Mouse (Mus musculus): ENCODE results near the gene B4galnt1.
A peak's percentile ranks its signal among the peaks of the same experiment; 100 is the strongest.

The B4galnt1 gene

DNA sequence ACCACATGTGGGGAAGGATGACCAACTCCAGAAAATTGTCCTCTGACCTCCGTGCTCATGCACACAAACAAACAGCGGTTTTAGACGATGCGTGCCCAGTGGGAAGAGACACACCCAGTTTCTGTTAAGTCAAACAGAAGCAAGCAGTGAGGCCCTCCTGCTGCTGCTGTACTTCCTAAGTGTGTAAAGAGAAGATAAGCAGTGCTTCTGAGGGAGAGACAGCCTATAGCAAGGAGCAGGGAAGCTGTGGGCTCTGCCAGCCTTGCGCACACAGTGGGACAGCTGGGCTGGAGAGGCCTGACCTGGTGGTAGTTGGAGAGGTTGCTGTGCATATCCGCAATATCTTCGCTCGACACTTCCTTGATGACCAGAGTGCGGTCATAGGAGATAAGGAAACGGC, 40.3 kb downstream of the B4galnt1 start:
- DNase-seq (ENCODE audit: extremely low read depth, low read depth, low spot score) = no peak

DNA sequence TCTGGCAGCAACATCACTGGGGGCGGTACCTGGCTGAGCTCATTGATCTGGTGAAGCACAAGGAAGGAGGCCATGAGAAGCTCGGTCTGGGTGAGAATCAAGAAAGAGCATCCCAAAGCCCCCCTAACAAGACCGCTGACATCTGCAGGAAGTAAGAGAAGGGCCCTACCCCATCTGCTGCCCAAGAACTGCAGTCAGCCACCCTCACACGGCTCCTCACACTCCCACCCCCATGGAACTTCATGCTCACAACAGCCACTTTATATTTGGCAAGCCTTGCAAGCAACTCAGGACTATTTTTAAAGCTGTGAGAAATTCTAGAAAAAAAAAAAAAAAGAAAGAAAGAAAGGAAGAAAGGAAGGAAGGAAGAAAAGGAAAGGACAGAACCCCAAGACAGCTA, 43.9 kb downstream of the B4galnt1 start:
- no peak for DNase-seq (ENCODE audit: extremely low read depth, low read depth, low spot score)

DNA sequence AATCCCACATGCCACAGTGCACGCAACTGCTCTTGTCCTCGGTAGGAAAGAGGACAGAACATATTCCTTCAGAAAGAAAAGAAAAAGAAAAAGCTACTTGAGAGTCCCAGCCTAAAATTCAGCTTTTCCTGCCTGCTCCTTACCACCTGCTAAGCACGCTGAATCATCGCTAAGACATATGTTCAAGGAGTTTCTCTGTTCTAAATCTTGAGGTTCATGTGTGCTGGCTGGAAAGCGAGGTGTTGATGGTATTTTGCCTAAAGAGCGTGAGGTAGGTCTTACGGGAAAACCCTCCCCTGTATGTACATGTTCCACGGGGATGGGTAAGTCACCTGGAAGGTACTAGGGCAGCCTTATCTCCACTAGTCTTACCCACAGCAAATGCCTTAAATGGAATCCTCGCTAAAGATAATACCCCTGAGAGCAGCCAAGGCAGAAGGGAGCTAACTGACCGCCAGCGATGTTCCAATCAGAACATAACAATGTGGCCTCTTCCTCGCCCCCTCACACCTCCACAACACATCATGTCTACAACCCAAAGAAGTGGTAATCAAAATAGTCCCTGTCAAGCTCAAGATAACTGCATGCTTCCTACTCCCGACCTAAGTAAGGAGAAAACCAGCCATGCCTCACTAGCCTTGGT, 45.0 kb downstream of the B4galnt1 start:
- no peak for DNase-seq (ENCODE audit: extremely low read depth, low read depth, low spot score)

DNA sequence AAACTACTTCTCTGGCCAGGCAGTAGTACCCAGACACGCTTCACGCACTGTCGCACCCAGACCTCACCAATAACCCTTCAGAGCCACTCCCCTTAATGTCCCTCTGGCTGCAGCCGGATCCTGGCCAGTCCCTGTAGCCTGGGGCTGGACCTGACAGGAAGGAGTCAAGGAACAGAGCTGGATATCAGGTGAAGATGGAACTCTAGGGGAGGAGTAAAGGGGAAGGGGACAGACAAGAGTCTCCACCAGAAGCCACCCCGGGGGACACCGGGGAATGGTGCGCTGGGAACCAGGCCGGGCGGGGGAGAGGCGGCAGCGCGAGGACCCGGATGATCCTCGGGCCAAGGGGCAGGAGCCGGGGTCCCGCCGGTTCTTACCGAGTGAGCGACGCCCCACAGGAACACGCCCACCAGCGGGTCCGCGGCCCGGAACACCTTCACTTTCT, 46.0 kb downstream of the B4galnt1 start:
- DNase-seq (ENCODE audit: extremely low read depth, low read depth, low spot score) = no peak

DNA sequence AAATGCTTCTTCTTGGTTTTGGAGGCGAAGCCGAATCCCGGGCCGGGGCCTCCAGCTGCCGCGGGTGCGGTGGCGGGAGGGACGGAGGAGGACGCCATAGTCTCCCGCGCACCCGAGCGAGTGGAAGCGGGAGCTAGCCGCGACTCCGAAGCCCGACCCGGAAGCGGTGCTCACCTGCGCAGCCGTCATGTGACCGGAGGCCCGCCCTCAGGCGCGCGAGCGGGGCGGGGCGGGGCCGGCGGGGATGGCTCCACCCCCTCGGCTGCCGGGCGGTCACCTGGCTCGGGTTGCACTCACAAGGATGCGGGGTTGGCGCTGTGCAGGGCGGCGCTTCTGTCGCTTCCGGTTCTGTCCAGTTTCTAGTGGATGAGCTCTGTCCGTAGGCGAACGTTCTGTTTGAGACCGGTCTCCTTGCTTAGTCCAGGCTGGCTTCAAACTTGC, 46.4 kb downstream of the B4galnt1 start, which contains the start of gene Pip4k2c:
Pip4k2c (minus strand) TSS at position 172 of the 441 bp plus-strand sequence.
- DNase-seq (ENCODE audit: extremely low read depth, low read depth, low spot score) = peak; percentile 28

DNA sequence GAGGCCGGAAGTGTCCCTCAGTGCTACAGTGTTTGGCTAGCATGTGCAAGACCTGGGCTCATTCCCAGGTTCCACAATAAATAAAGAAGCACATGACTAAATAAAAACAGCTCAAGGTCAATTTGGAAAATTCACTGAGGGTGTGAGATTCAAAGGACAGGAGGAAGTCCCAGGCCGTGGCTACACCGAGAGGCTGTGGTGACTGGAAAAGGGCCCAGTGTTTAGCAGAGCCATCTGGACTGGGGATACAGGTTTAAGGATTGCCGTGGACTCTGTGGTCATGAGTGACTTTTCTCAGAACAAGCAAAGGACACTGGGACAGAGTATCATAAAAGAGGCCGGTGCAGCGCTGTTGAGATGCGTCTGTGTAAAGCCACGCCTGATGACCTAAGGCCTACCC, 48.2 kb downstream of the B4galnt1 start:
- no peak for DNase-seq (ENCODE audit: extremely low read depth, low read depth, low spot score)

DNA sequence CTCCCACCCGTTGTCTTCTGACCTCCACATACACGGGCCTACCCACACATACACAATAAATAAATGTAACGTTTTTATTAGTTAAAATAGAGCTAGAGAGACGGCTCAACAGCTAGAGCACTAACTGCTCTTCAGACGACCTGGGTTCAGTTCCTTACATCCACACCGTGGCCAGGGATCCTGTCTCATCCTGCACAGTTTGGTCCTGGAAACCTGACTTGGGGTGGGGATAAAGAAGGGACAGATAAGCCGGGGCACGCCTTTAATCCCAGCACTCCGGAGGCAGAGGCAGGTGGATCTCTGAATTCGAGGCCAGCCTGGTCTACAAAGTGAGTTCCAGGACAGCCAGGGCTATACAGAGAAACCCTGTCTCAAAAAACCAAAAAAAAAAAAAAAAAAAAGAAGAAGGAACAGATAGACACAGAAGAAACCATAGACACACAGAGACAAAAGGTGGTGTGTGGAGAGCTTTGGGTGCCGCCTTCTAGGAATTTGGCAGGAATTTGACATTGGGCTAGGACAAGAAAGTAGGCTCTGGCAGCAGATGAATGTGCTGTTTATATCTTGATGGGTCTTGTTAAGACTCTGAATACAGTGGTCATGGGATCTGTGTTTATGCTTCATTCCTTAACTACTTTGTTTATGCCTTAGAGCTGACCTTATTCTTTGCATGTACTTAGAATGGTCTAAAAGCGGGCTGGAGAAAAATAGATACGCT, 48.8 kb downstream of the B4galnt1 start:
- DNase-seq (ENCODE audit: extremely low read depth, low read depth, low spot score) = no peak

DNA sequence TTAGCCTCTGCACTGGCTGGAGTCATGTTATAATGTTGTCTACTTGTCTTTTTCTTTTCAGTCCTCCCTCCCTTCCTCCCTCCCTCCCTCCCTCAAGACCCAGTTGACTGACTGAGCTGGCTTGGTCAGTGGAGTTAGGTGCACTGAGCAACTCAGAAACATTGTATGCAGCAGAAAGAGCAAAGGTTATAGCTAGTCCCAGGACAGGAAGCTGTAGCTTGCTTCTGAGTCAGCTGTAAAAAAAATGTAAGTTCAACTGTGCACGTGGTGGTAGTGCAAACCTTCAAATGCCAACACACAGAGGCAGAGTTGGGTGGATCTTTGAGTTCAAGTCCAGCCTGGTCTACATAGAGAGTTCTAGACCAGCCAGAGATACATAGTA, 49.4 kb downstream of the B4galnt1 start:
- DNase-seq (ENCODE audit: extremely low read depth, low read depth, low spot score) = no peak

GRCm38 (mm10) chr10:127216456-127216855, 51.4 kb downstream of the B4galnt1 start:
- no peak for DNase-seq (ENCODE audit: extremely low read depth, low read depth, low spot score)

GRCm38 (mm10) chr10:127217177-127217576, 52.2 kb downstream of the B4galnt1 start:
- DNase-seq (ENCODE audit: extremely low read depth, low read depth, low spot score) = no peak

GRCm38 (mm10) chr10:127218339-127218738, 53.3 kb downstream of the B4galnt1 start:
- DNase-seq (ENCODE audit: extremely low read depth, low read depth, low spot score) = no peak

All from fat pad, adult 2 months (tissue).